Mouse (Mus musculus) MEL-GATA-1-ER (cell line): Measurements from ENCODE around the gene Ankle1.
A peak's percentile ranks its signal among the peaks of the same experiment; 100 is the strongest.
"Not testable (repeated sequence)": the region's sequence is repeated elsewhere in the genome, so short reads cannot be mapped to it uniquely, and the experiment has no call there.

Source experiments
- DNase-seq: peaks from one replicate; pipeline ENCODE4 v3.0.0-alpha.2; 2012; ENCODE audit warnings: low read depth; ENCODE audit errors: extremely low read depth

Ankle1 gene

GRCm38 (mm10) chr8:71407441-71407840, 1.6 kb downstream of the Ankle1 start:
- no peak for DNase-seq

- DNase-seq, result no peak
Measured at GRCm38 (mm10) chr8:71408231-71408630, 2.4 kb downstream of the Ankle1 start.

- no peak for DNase-seq
Measured at GRCm38 (mm10) chr8:71411535-71412273, 5.9 kb downstream of the Ankle1 start.

- no peak for DNase-seq
Measured at GRCm38 (mm10) chr8:71422121-71422520, 16.3 kb downstream of the Ankle1 start.

- DNase-seq, result not testable (repeated sequence)
Measured at GRCm38 (mm10) chr8:71432935-71433334, 27.1 kb downstream of the Ankle1 start.

- no peak for DNase-seq
Measured at GRCm38 (mm10) chr8:71437041-71437440, 31.2 kb downstream of the Ankle1 start.

- DNase-seq, result peak; percentile 60
Measured at GRCm38 (mm10) chr8:71441404-71441803, 35.6 kb downstream of the Ankle1 start.

- DNase-seq, result no peak
Measured at GRCm38 (mm10) chr8:71445096-71445495, 39.3 kb downstream of the Ankle1 start.

- DNase-seq, result no peak
Measured at GRCm38 (mm10) chr8:71451337-71451736, 45.5 kb downstream of the Ankle1 start.

GRCm38 (mm10) chr8:71451777-71452176, 46.0 kb downstream of the Ankle1 start:
- DNase-seq, result no peak

GRCm38 (mm10) chr8:71452669-71453068, 46.9 kb downstream of the Ankle1 start:
- no peak for DNase-seq

- no peak for DNase-seq
Measured at GRCm38 (mm10) chr8:71454668-71455067, 48.9 kb downstream of the Ankle1 start.

GRCm38 (mm10) chr8:71456906-71457305, 51.1 kb downstream of the Ankle1 start:
- DNase-seq, result no peak

GRCm38 (mm10) chr8:71457659-71458270, 52.0 kb downstream of the Ankle1 start:
- no peak for DNase-seq
